In the genomic region with DNA sequence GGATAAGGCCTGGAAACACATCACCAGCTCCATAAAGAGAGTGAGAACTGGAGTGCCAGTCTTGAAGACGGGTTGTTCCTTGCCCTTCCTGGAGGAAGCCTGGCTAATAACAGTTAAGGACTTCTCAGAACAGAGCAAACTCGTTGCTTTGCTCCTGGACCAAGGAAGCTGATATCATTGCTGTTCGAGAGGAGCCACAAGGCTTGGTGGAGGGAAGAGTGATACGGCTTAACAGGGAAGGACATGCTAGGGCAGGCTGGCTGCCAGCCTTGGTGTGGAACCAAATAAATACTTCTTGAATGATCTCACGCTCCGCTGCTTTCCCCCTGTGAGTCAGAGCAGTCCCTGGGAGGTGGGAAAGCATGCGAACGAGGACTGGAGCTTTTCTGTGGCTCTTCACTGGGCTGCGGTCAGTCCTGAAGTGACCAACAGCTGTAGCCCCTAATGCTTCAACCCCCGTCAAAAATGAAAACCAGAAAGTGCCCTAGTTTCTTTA, we compare ENCODE assay signal across 8 mouse cellular contexts. TPM values are rescaled to one million over a fixed set of nuclear protein-coding genes. Genes with fewer than 3 reads are reported as not detected.
DNase-seq lines count a peak whose midpoint lies in the region; ATAC-seq lines count a peak whose summit lies in the region.

No protein-coding gene starts in this region.

- peaks cover 61% of the 10 kb centered on the region for H3K36me3 ChIP-seq in liver, embryonic 12.5 days
- peaks cover 2% of the 10 kb centered on the region; the same call in 1 of the 2 replicates for H3K36me3 ChIP-seq in liver, embryonic 11.5 days (ENCODE audit: control insufficient read depth, insufficient read depth, low read length)
- H3K36me3 ChIP-seq in heart, embryonic 10.5 days: 0 out of 2 replicates have a peak, but pooled peaks cover 2% of the 10 kb centered on the region
- no peaks in the 10 kb centered on the region for H3K36me3 ChIP-seq in kidney, embryonic 16.5 days (ENCODE audit: insufficient read depth, low read length)

- WGBS in liver, embryonic 12.5 days (ENCODE audit: insufficient replicate concordance): 66% methylated on average over 10 of the region's 10 CpGs
- WGBS in liver, embryonic 11.5 days: 70% methylated on average over 10 of the region's 10 CpGs
- WGBS in heart, embryonic 10.5 days: 46% methylated on average over 10 of the region's 10 CpGs
- WGBS in kidney, embryonic 16.5 days: 34% methylated on average over 10 of the region's 10 CpGs

- no peak for DNase-seq in liver, embryonic 11.5 days (ENCODE audit: low spot score)
- DNase-seq in cerebellum, adult 9-11 months: peak; percentile 88
- DNase-seq in heart, embryonic 10.5 days (ENCODE audit: low spot score): no peak
- DNase-seq in ovary, postnatal 14 days (ENCODE audit: low spot score): peak; percentile 60
- DNase-seq in right cerebral cortex, postnatal 25 days: no peak
- DNase-seq in natural killer cell, adult 2 months (ENCODE audit: low spot score in 2 of 2): no peak

- H3K9ac ChIP-seq in liver, embryonic 12.5 days: no peak overlapping the region
- H3K9ac ChIP-seq in liver, embryonic 11.5 days (ENCODE audit: low read depth, low read length): no peak overlapping the region
- H3K9ac ChIP-seq in kidney, embryonic 16.5 days (replicated peaks; ENCODE audit: low read length): no peak overlapping the region

- no peak overlapping the region for H3K4me2 ChIP-seq in liver, embryonic 12.5 days
- H3K4me2 ChIP-seq in liver, embryonic 11.5 days: no peak overlapping the region
- H3K4me2 ChIP-seq in kidney, embryonic 16.5 days (replicated peaks; ENCODE audit: low read depth, low read length): no peak overlapping the region

- peaks cover 88% of the 10 kb centered on the region for H3K4me1 ChIP-seq in liver, embryonic 12.5 days
- peaks cover 39% of the 10 kb centered on the region for H3K4me1 ChIP-seq in liver, embryonic 11.5 days (replicated peaks; ENCODE audit: control insufficient read depth, insufficient read depth, low read length)
- peaks cover 58% of the 10 kb centered on the region for H3K4me1 ChIP-seq in heart, embryonic 10.5 days
- peaks cover 28% of the 10 kb centered on the region for H3K4me1 ChIP-seq in kidney, embryonic 16.5 days (ENCODE audit: insufficient read depth, low read length)

- H3K4me3 ChIP-seq in liver, embryonic 12.5 days: no peak overlapping the region
- H3K4me3 ChIP-seq in liver, embryonic 11.5 days (ENCODE audit: low read depth, low read length): no peak overlapping the region
- H3K4me3 ChIP-seq in heart, embryonic 10.5 days: peak overlapping the region; percentile 19; the same call in 1 of the 2 replicates
- no peak overlapping the region for H3K4me3 ChIP-seq in kidney, embryonic 16.5 days (ENCODE audit: low read length)

- H3K27me3 ChIP-seq in liver, embryonic 12.5 days (replicated peaks): no peaks in the 10 kb centered on the region
- H3K27me3 ChIP-seq in liver, embryonic 11.5 days (replicated peaks; ENCODE audit: control insufficient read depth, insufficient read depth, low read length): no peaks in the 10 kb centered on the region
- H3K27me3 ChIP-seq in heart, embryonic 10.5 days (ENCODE audit: insufficient read depth, poor library complexity, severe bottlenecking): no peaks in the 10 kb centered on the region
- no peaks in the 10 kb centered on the region for H3K27me3 ChIP-seq in kidney, embryonic 16.5 days (ENCODE audit: insufficient read depth, low read length)

- no peak for ATAC-seq in liver, embryonic 12.5 days
- no peak for ATAC-seq in liver, embryonic 11.5 days (replicated peaks; ENCODE audit: low FRiP score)
- ATAC-seq in kidney, embryonic 16.5 days (ENCODE audit: low FRiP score, low TSS enrichment): peak; percentile 88

- H3K9me3 ChIP-seq in liver, embryonic 12.5 days (replicated peaks): no peaks in the 10 kb centered on the region
- H3K9me3 ChIP-seq in liver, embryonic 11.5 days (ENCODE audit: control insufficient read depth, low read length): no peaks in the 10 kb centered on the region
- H3K9me3 ChIP-seq in heart, embryonic 10.5 days: no peaks in the 10 kb centered on the region
- no peaks in the 10 kb centered on the region for H3K9me3 ChIP-seq in kidney, embryonic 16.5 days (ENCODE audit: low read length)

- peak overlapping the region; percentile 33; the same call in 1 of the 2 replicates for H3K27ac ChIP-seq in liver, embryonic 12.5 days
- H3K27ac ChIP-seq in liver, embryonic 11.5 days (ENCODE audit: low read depth, low read length): no peak overlapping the region
- peak overlapping the region; percentile 57; the same call in 1 of the 2 replicates for H3K27ac ChIP-seq in heart, embryonic 10.5 days
- peak overlapping the region; percentile 69 for H3K27ac ChIP-seq in kidney, embryonic 16.5 days (ENCODE audit: low read length)

RNA-seq across cellular contexts. Expression of a gene that starts 21.8 kb away (rescaled TPM):
- polyA plus RNA-seq in liver, embryonic 12.5 days (2016; fragmentation: Nextera tagmentation; extraction: Ambion mirVana): 36.7 and 40.3 TPM in 2 replicates
- polyA plus RNA-seq in liver, embryonic 11.5 days (2014; fragmentation: Nextera tagmentation; extraction: Ambion mirVana): 21.9 and 22.0 TPM in 2 replicates
- 23.2 and 30.2 TPM in 2 replicates for polyA plus RNA-seq in heart, embryonic 10.5 days (2016; fragmentation: Nextera tagmentation; extraction: Ambion mirVana)
- 25.1 and 27.6 TPM in 2 replicates for polyA plus RNA-seq in kidney, embryonic 16.5 days (2015; fragmentation: Nextera tagmentation; extraction: Ambion mirVana)

RNA-seq across cellular contexts. Expression of a gene that starts 39.2 kb away (rescaled TPM):
- 5.1 and 5.7 TPM in 2 replicates for polyA plus RNA-seq in liver, embryonic 12.5 days (2016; fragmentation: Nextera tagmentation; extraction: Ambion mirVana)
- polyA plus RNA-seq in liver, embryonic 11.5 days (2014; fragmentation: Nextera tagmentation; extraction: Ambion mirVana): 6.8 and 9.0 TPM in 2 replicates
- polyA plus RNA-seq in heart, embryonic 10.5 days (2016; fragmentation: Nextera tagmentation; extraction: Ambion mirVana): 10.4 and 11.2 TPM in 2 replicates
- 14.8 and 16.6 TPM in 2 replicates for polyA plus RNA-seq in kidney, embryonic 16.5 days (2015; fragmentation: Nextera tagmentation; extraction: Ambion mirVana)

RNA-seq across cellular contexts. Expression of a gene that starts 56.1 kb away (rescaled TPM):
- polyA plus RNA-seq in liver, embryonic 12.5 days (2016; fragmentation: Nextera tagmentation; extraction: Ambion mirVana): 15.3 TPM in 2 replicates
- polyA plus RNA-seq in liver, embryonic 11.5 days (2014; fragmentation: Nextera tagmentation; extraction: Ambion mirVana): 35.0 TPM in 2 replicates
- 18.8 and 23.5 TPM in 2 replicates for polyA plus RNA-seq in heart, embryonic 10.5 days (2016; fragmentation: Nextera tagmentation; extraction: Ambion mirVana)
- polyA plus RNA-seq in kidney, embryonic 16.5 days (2015; fragmentation: Nextera tagmentation; extraction: Ambion mirVana): 15.0 and 15.1 TPM in 2 replicates

Comparison
In these comparisons a context has a peak if more than half of its experiments do, and no peak if none do; other contexts are left out.
1. DNase-seq: peak in cerebellum, adult 9-11 months (single experiment) and ovary, postnatal 14 days (single experiment); none in liver, embryonic 11.5 days (single experiment), heart, embryonic 10.5 days (single experiment), right cerebral cortex, postnatal 25 days (single experiment) and natural killer cell, adult 2 months (0 of 2).